Mouse (Mus musculus) CH12.LX (cell line): ENCODE results near the gene Dnase2a.

ENCODE experiments used
- CHD2 ChIP-seq: IDR thresholded peaks from 2 replicates; pipeline ENCODE4 v1.6.1; 2011; ENCODE audit warnings: low read length, improper control_type of control experiment
- CTCF ChIP-seq, 2 experiments: IDR thresholded peaks in 1 of 2; conservative IDR thresholded peaks in 1 of 2; 2 replicates each; pipeline ENCODE4 v1.5.1; 2011 to 2012; ENCODE audit warnings: low read depth in 2 of 2, low read length in 2 of 2, improper control_type of control experiment in 1 of 2, inconsistent platforms in 1 of 2, mild to moderate bottlenecking in 1 of 2, moderate library complexity in 1 of 2
- EP300 ChIP-seq: IDR thresholded peaks from 2 replicates; pipeline ENCODE4 v1.6.1; 2011; ENCODE audit warnings: low read length, improper control_type of control experiment
- ETS1 ChIP-seq: conservative IDR thresholded peaks from 2 replicates; pipeline ENCODE4 v1.6.1; 2012; ENCODE audit warnings: low read depth, mild to moderate bottlenecking, inconsistent platforms, low read length, improper control_type of control experiment, moderate library complexity
- HCFC1 ChIP-seq: IDR thresholded peaks from 2 replicates; pipeline ENCODE4 v1.6.1; 2012; ENCODE audit warnings: low read depth, mild to moderate bottlenecking, inconsistent platforms, low read length, improper control_type of control experiment
- NRF1 ChIP-seq: IDR thresholded peaks from 2 replicates; pipeline ENCODE4 v1.6.1; 2014; ENCODE audit warnings: low read depth, mild to moderate bottlenecking, inconsistent platforms, low read length, improper control_type of control experiment, moderate library complexity
- PAX5 ChIP-seq: IDR thresholded peaks from 2 replicates; pipeline ENCODE4 v1.6.1; 2012; ENCODE audit warnings: low read length, inconsistent platforms, mixed read lengths
- POLR2A ChIP-seq: IDR thresholded peaks from 2 replicates; pipeline ENCODE4 v1.6.1; 2011; ENCODE audit warnings: low read depth, mild to moderate bottlenecking, improper control_type of control experiment, low read length
- SMC3 ChIP-seq: IDR thresholded peaks from 2 replicates; pipeline ENCODE4 v1.6.1; 2011; ENCODE audit warnings: low read depth, low read length, improper control_type of control experiment
- USF1 ChIP-seq: IDR thresholded peaks from 2 replicates; pipeline ENCODE4 v1.6.1; 2014; ENCODE audit warnings: low read depth, mild to moderate bottlenecking, inconsistent platforms, low read length, improper control_type of control experiment
- ZNF384 ChIP-seq: IDR thresholded peaks from 2 replicates; pipeline ENCODE4 v1.6.1; 2012; ENCODE audit warnings: low read depth, low read length, improper control_type of control experiment, inconsistent platforms

GRCm38 (mm10) chr8:84901752-84902151 lies 6.6 kb upstream of the Dnase2a start, which contains the start of gene Klf1:
- TF ChIP-seq CTCF (conservative IDR thresholded peaks at IDR 0.05 in 1 of 2, IDR thresholded peaks at IDR 0.05 in 1 of 2; ENCODE audit: low read depth in 2 of 2, low read length in 2 of 2), result no peak
- TF ChIP-seq PAX5, result no peak
- no peak for TF ChIP-seq NRF1
- no peak for TF ChIP-seq POLR2A
- no peak for TF ChIP-seq EP300
- no peak for TF ChIP-seq SMC3
- no peak for TF ChIP-seq HCFC1
- no peak for TF ChIP-seq ETS1
- TF ChIP-seq CHD2, result no peak
- no peak for TF ChIP-seq ZNF384
- TF ChIP-seq USF1, result no peak
